Mouse (Mus musculus): Measurements from ENCODE around the gene Adamts6.

DNA sequence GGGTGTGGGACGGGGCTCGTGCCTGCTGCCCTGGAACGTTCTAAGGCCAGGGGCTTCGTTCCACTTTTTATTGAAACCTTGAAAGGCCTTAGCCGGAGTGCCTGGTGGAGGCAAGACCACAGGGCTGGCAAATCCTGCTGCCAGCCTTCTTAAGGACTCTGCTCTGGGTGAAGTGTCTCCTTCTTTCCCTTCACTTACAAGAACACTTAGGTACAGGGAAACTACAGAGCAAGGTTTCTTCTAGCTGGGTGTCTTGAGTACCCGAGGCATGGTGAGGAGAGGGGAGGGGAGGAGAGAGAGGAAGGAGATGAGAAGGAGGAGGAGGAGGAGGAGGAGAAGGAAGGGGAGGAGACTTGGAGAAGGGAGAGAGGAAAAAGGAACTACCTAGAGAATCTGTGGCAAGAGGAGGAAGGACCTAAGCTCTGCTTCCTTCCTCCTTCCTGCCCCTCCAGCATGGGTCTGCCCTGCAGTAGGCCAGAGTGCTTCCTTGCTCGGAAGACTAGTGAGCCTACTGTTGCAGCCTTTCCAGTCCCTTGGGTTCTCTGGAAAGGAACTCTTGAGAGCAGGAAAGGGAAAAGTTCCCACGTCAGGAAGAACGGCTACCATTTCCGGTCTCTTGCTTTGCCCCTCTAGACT is 254.6 kb downstream of the Adamts6 start:
- no peak for TF ChIP-seq CTCF (IDR thresholded peaks at IDR 0.05)
- no peak for TF ChIP-seq POLR2A (IDR thresholded peaks at IDR 0.05; ENCODE audit: insufficient read depth, low read depth, low read length)
- no peak for TF ChIP-seq EP300 (IDR thresholded peaks at IDR 0.05; ENCODE audit: insufficient read depth, low read depth, low read length)

Data from heart, adult 2 months (tissue).